Mouse (Mus musculus): ENCODE measurements at regions not wholly inside any gene's neighbourhood (a gene's known extent, or its start where the extent isn't known, plus 50 kb on each side); places are given as distances from the start of the nearest gene placed in this dataset.

- Histone ChIP-seq H3K27me3 (ENCODE audit: insufficient read depth, low read length) (peaks cover 5% of the 10 kb centered on the region), H3K4me1 (replicated peaks; ENCODE audit: low read depth, low read length) (peaks cover 90% of the 10 kb centered on the region), H3K9me3 (ENCODE audit: low read length) (peaks cover 5% of the 10 kb centered on the region), H3K36me3 (ENCODE audit: insufficient read depth, low read length) (no peaks in the 10 kb centered on the region), H3K4me3 (replicated peaks; ENCODE audit: low read length) (no peak overlapping the region)
- TF ChIP-seq NANOG (IDR thresholded peaks at IDR 0.05; ENCODE audit: borderline replicate concordance, low read length): no peak
- TF ChIP-seq CTCF (conservative IDR thresholded peaks at IDR 0.05; ENCODE audit: low read length): no peak
- no peak for TF ChIP-seq POU5F1 (IDR thresholded peaks at IDR 0.05; ENCODE audit: borderline replicate concordance, low read length)
Observed at GRCm38 (mm10) chr2:166257666-166258065, 102.2 kb upstream of the Sulf2 start.

- peaks cover 5% of the 10 kb centered on the region for H3K9me3 ChIP-seq (ENCODE audit: low read length)
- TF ChIP-seq POU5F1 (IDR thresholded peaks at IDR 0.05; ENCODE audit: borderline replicate concordance, low read length): no peak
- no peak for TF ChIP-seq NANOG (IDR thresholded peaks at IDR 0.05; ENCODE audit: borderline replicate concordance, low read length)
- no peak for TF ChIP-seq CTCF (conservative IDR thresholded peaks at IDR 0.05; ENCODE audit: low read length)
- peaks cover 94% of the 10 kb centered on the region for H3K4me1 ChIP-seq (replicated peaks; ENCODE audit: low read depth, low read length)
- no peaks in the 10 kb centered on the region for H3K27me3 ChIP-seq (ENCODE audit: insufficient read depth, low read length)
- peaks cover 7% of the 10 kb centered on the region; the same call in 1 of the 2 replicates for H3K36me3 ChIP-seq (ENCODE audit: insufficient read depth, low read length)
- 0 out of 2 replicates have a peak overlapping the region, but pooled peaks have one; percentile 1 for H3K4me3 ChIP-seq (replicated peaks; ENCODE audit: low read length)
Observed at GRCm38 (mm10) chr2:166256193-166256592, 100.7 kb upstream of the Sulf2 start.

GRCm38 (mm10) chr2:166254581-166254980, 99.1 kb upstream of the Sulf2 start:
- Histone ChIP-seq H3K27me3 (ENCODE audit: insufficient read depth, low read length) (no peaks in the 10 kb centered on the region), H3K36me3 (ENCODE audit: insufficient read depth, low read length) (peaks cover 12% of the 10 kb centered on the region; the same call in 1 of the 2 replicates), H3K4me1 (replicated peaks; ENCODE audit: low read depth, low read length) (peaks cover 92% of the 10 kb centered on the region), H3K4me3 (replicated peaks; ENCODE audit: low read length) (peak overlapping the region; percentile 71), H3K9me3 (ENCODE audit: low read length) (peaks cover 5% of the 10 kb centered on the region)
- TF ChIP-seq CTCF (conservative IDR thresholded peaks at IDR 0.05; ENCODE audit: low read length) (peak; percentile 17), NANOG (IDR thresholded peaks at IDR 0.05; ENCODE audit: borderline replicate concordance, low read length) (no peak)

- peaks cover 3% of the 10 kb centered on the region for H3K9me3 ChIP-seq (ENCODE audit: low read length)
- TF ChIP-seq CTCF (conservative IDR thresholded peaks at IDR 0.05; ENCODE audit: low read length): no peak
- no peak for TF ChIP-seq NANOG (IDR thresholded peaks at IDR 0.05; ENCODE audit: borderline replicate concordance, low read length)
- no peak for TF ChIP-seq POU5F1 (IDR thresholded peaks at IDR 0.05; ENCODE audit: borderline replicate concordance, low read length)
- H3K4me3 ChIP-seq (replicated peaks; ENCODE audit: low read length): peak overlapping the region; percentile 35
- H3K4me1 ChIP-seq (replicated peaks; ENCODE audit: low read depth, low read length): peaks cover 91% of the 10 kb centered on the region
- peaks cover 12% of the 10 kb centered on the region; the same call in 1 of the 2 replicates for H3K36me3 ChIP-seq (ENCODE audit: insufficient read depth, low read length)
- H3K27me3 ChIP-seq (ENCODE audit: insufficient read depth, low read length): 0 out of 2 replicates have a peak, but pooled peaks cover 2% of the 10 kb centered on the region
Observed at GRCm38 (mm10) chr2:166252107-166252506, 96.6 kb upstream of the Sulf2 start.

- Histone ChIP-seq H3K9me3 (ENCODE audit: low read length) (no peaks in the 10 kb centered on the region), H3K36me3 (ENCODE audit: insufficient read depth, low read length) (peaks cover 12% of the 10 kb centered on the region; the same call in 1 of the 2 replicates), H3K4me1 (replicated peaks; ENCODE audit: low read depth, low read length) (peaks cover 92% of the 10 kb centered on the region), H3K27me3 (ENCODE audit: insufficient read depth, low read length) (0 out of 2 replicates have a peak, but pooled peaks cover 2% of the 10 kb centered on the region), H3K4me3 (replicated peaks; ENCODE audit: low read length) (peak overlapping the region; percentile 35; the same call in 1 of the 2 replicates)
- TF ChIP-seq POU5F1 (IDR thresholded peaks at IDR 0.05; ENCODE audit: borderline replicate concordance, low read length) (no peak), NANOG (IDR thresholded peaks at IDR 0.05; ENCODE audit: borderline replicate concordance, low read length) (no peak), CTCF (conservative IDR thresholded peaks at IDR 0.05; ENCODE audit: low read length) (no peak)
Observed at GRCm38 (mm10) chr2:166251421-166251820, 96.0 kb upstream of the Sulf2 start.

- Histone ChIP-seq H3K4me1 (replicated peaks; ENCODE audit: low read depth, low read length) (peaks cover 91% of the 10 kb centered on the region), H3K36me3 (ENCODE audit: insufficient read depth, low read length) (peaks cover 12% of the 10 kb centered on the region; the same call in 1 of the 2 replicates), H3K9me3 (ENCODE audit: low read length) (no peaks in the 10 kb centered on the region), H3K27me3 (ENCODE audit: insufficient read depth, low read length) (0 out of 2 replicates have a peak, but pooled peaks cover 2% of the 10 kb centered on the region), H3K4me3 (replicated peaks; ENCODE audit: low read length) (no peak overlapping the region)
- TF ChIP-seq CTCF (conservative IDR thresholded peaks at IDR 0.05; ENCODE audit: low read length) (no peak), POU5F1 (IDR thresholded peaks at IDR 0.05; ENCODE audit: borderline replicate concordance, low read length) (no peak), NANOG (IDR thresholded peaks at IDR 0.05; ENCODE audit: borderline replicate concordance, low read length) (no peak)
Observed at GRCm38 (mm10) chr2:166250571-166250970, 95.1 kb upstream of the Sulf2 start.

- no peak for TF ChIP-seq NANOG (IDR thresholded peaks at IDR 0.05; ENCODE audit: borderline replicate concordance, low read length)
- no peak for TF ChIP-seq POU5F1 (IDR thresholded peaks at IDR 0.05; ENCODE audit: borderline replicate concordance, low read length)
- no peak for TF ChIP-seq CTCF (conservative IDR thresholded peaks at IDR 0.05; ENCODE audit: low read length)
- Histone ChIP-seq H3K9me3 (ENCODE audit: low read length) (no peaks in the 10 kb centered on the region), H3K36me3 (ENCODE audit: insufficient read depth, low read length) (peaks cover 12% of the 10 kb centered on the region; the same call in 1 of the 2 replicates), H3K4me1 (replicated peaks; ENCODE audit: low read depth, low read length) (peaks cover 90% of the 10 kb centered on the region), H3K4me3 (replicated peaks; ENCODE audit: low read length) (no peak overlapping the region), H3K27me3 (ENCODE audit: insufficient read depth, low read length) (0 out of 2 replicates have a peak, but pooled peaks cover 2% of the 10 kb centered on the region)
Observed at GRCm38 (mm10) chr2:166249338-166249950, 94.0 kb upstream of the Sulf2 start.

GRCm38 (mm10) chr2:166246401-166247189, 91.1 kb upstream of the Sulf2 start:
- H3K4me1 ChIP-seq (replicated peaks; ENCODE audit: low read depth, low read length): peaks cover 62% of the 10 kb centered on the region
- H3K9me3 ChIP-seq (ENCODE audit: low read length): peaks cover 4% of the 10 kb centered on the region
- TF ChIP-seq POU5F1 (IDR thresholded peaks at IDR 0.05; ENCODE audit: borderline replicate concordance, low read length) (no peak), CTCF (conservative IDR thresholded peaks at IDR 0.05; ENCODE audit: low read length) (no peak), NANOG (IDR thresholded peaks at IDR 0.05; ENCODE audit: borderline replicate concordance, low read length) (no peak)
- peaks cover 9% of the 10 kb centered on the region; the same call in 1 of the 2 replicates for H3K36me3 ChIP-seq (ENCODE audit: insufficient read depth, low read length)
- H3K4me3 ChIP-seq (replicated peaks; ENCODE audit: low read length): peak overlapping the region; percentile 26; the same call in 1 of the 2 replicates
- H3K27me3 ChIP-seq (ENCODE audit: insufficient read depth, low read length): peaks cover 7% of the 10 kb centered on the region; the same call in 1 of the 2 replicates
